Comparison of ENCODE assay signal across 14 mouse cellular contexts in genomic region chr15:103032646-103033575, GRCm38 (mm10). TPM values are rescaled to one million over a fixed set of nuclear protein-coding genes. Genes with fewer than 3 reads are reported as not detected.
A peak's percentile ranks its signal among the peaks of the same experiment; 100 is the strongest.
DNase-seq lines count a peak whose midpoint lies in the region; ATAC-seq and TF ChIP-seq lines count a peak whose summit lies in the region.
"Had no signal": no experiment of that assay in that cellular context is flagged by ENCODE, and none has a peak within 500 bp of the region (broad histone marks: within the 10 kb centered on the region; RNA-seq: fewer than 3 reads in every experiment).

No protein-coding gene starts in this region.

- H3K4me2 ChIP-seq in midbrain, embryonic 11.5 days: no peak overlapping the region

- H3K27ac ChIP-seq in midbrain, embryonic 11.5 days (ENCODE audit: low read depth, low read length): no peak overlapping the region
- no peak overlapping the region for H3K27ac ChIP-seq in midbrain, embryonic 10.5 days (replicated peaks)
- peak overlapping the region; percentile 56; the same call in 1 of the 2 replicates for H3K27ac ChIP-seq in limb, embryonic 10.5 days
- H3K27ac ChIP-seq in heart, adult 2 months: no peak overlapping the region

- no peaks in the 10 kb centered on the region for H3K79me2 ChIP-seq in heart, adult 2 months (replicated peaks; ENCODE audit: control insufficient read depth, insufficient read depth, low read length)

- peaks cover 98% of the 10 kb centered on the region for H3K27me3 ChIP-seq in midbrain, embryonic 11.5 days (ENCODE audit: control insufficient read depth, insufficient read depth, low read length)
- peaks cover 100% of the 10 kb centered on the region for H3K27me3 ChIP-seq in midbrain, embryonic 10.5 days (ENCODE audit: low read depth, poor library complexity, severe bottlenecking)
- peaks cover 99% of the 10 kb centered on the region for H3K27me3 ChIP-seq in limb, embryonic 10.5 days (ENCODE audit: low read depth, poor library complexity, severe bottlenecking)
- peaks cover 30% of the 10 kb centered on the region for H3K27me3 ChIP-seq in heart, adult 2 months (ENCODE audit: control insufficient read depth, insufficient read depth, low read length)

- H3K4me1 ChIP-seq in midbrain, embryonic 11.5 days (ENCODE audit: control insufficient read depth, insufficient read depth, low read length): no peaks in the 10 kb centered on the region
- peaks cover 8% of the 10 kb centered on the region; the same call in 1 of the 2 replicates for H3K4me1 ChIP-seq in midbrain, embryonic 10.5 days
- H3K4me1 ChIP-seq in limb, embryonic 10.5 days: peaks cover 81% of the 10 kb centered on the region
- H3K4me1 ChIP-seq in heart, adult 2 months (ENCODE audit: control insufficient read depth, insufficient read depth, low read length): no peaks in the 10 kb centered on the region

- intact Hi-C loops in heart, adult 2 months (cut with DNase I): no loop called here

- no peaks in the 10 kb centered on the region for H3K36me3 ChIP-seq in midbrain, embryonic 11.5 days (ENCODE audit: control insufficient read depth, insufficient read depth, low read length)
- H3K36me3 ChIP-seq in midbrain, embryonic 10.5 days: no peaks in the 10 kb centered on the region
- no peaks in the 10 kb centered on the region for H3K36me3 ChIP-seq in limb, embryonic 10.5 days
- H3K36me3 ChIP-seq in heart, adult 2 months (ENCODE audit: control insufficient read depth, insufficient read depth, low read length): no peaks in the 10 kb centered on the region

- no peak overlapping the region for H3K9ac ChIP-seq in midbrain, embryonic 11.5 days (ENCODE audit: low read length)
- H3K9ac ChIP-seq in heart, adult 2 months (ENCODE audit: low read depth, low read length): no peak overlapping the region

- WGBS in midbrain, embryonic 11.5 days: 1% methylated on average over 26 of the region's 26 CpGs
- WGBS in midbrain, embryonic 10.5 days: under 1% methylated on average over 26 of the region's 26 CpGs
- WGBS in limb, embryonic 10.5 days: under 1% methylated on average over 26 of the region's 26 CpGs
- 3% methylated on average over 26 of the region's 26 CpGs for WGBS in heart, adult 2 months

- no peaks in the 10 kb centered on the region for H3K9me3 ChIP-seq in midbrain, embryonic 11.5 days (ENCODE audit: control insufficient read depth, low read length)
- no peaks in the 10 kb centered on the region for H3K9me3 ChIP-seq in midbrain, embryonic 10.5 days (replicated peaks)
- H3K9me3 ChIP-seq in limb, embryonic 10.5 days (replicated peaks): no peaks in the 10 kb centered on the region

- no peak for ATAC-seq in midbrain, embryonic 11.5 days (ENCODE audit: low FRiP score)

- TF ChIP-seq POLR2A in heart, adult 2 months (IDR thresholded peaks at IDR 0.05; ENCODE audit: insufficient read depth, low read depth, low read length): no peak

- TF ChIP-seq CTCF in heart, adult 2 months (IDR thresholded peaks at IDR 0.05): no peak

- TF ChIP-seq EP300 in heart, adult 2 months (IDR thresholded peaks at IDR 0.05; ENCODE audit: insufficient read depth, low read depth, low read length): no peak

- no peak overlapping the region for H3K4me3 ChIP-seq in midbrain, embryonic 11.5 days (ENCODE audit: low read depth, low read length)
- H3K4me3 ChIP-seq in midbrain, embryonic 10.5 days: no peak overlapping the region
- peak overlapping the region; percentile 18 for H3K4me3 ChIP-seq in limb, embryonic 10.5 days
- H3K4me3 ChIP-seq in heart, adult 2 months: no peak overlapping the region

- peak; percentile 36 to 64 for DNase-seq in adrenal gland, adult (ENCODE audit: inconsistent age in 2 of 2, low spot score in 1 of 2)
- no peak for DNase-seq in adrenal gland, adult 8-10 months
- DNase-seq in midbrain, embryonic 11.5 days (ENCODE audit: low spot score, missing footprints): peak; percentile 89
- no peak for DNase-seq in midbrain, embryonic 10.5 days (ENCODE audit: low spot score)
- peak; percentile 71 for DNase-seq in limb, embryonic 10.5 days (ENCODE audit: low spot score)
- DNase-seq in gastrocnemius, postnatal 10 days: no peak
- DNase-seq in spleen, adult 12 weeks (ENCODE audit: low spot score): no peak
- DNase-seq in heart, adult 2 months: no peak
- DNase-seq: cerebellum, adult 9-10 months; right cerebral cortex, postnatal 4 days; thymus, adult 18-20 months had no signal

RNA-seq across cellular contexts. Expression of gene Hoxc4, which starts 14.2 kb away (rescaled TPM):
- total RNA-seq in adrenal gland, adult 8-10 months (2022): 10 to 100 TPM in 2 of 4 experiments, 1 to 10 TPM in 2; 5.0 to 17.9 (median 10.8) TPM
- not detected in 2 replicates for polyA plus RNA-seq in midbrain, embryonic 11.5 days (2014; fragmentation: Nextera tagmentation; extraction: Ambion mirVana)
- polyA plus RNA-seq in midbrain, embryonic 10.5 days (2016; fragmentation: Nextera tagmentation; extraction: Ambion mirVana): not detected in 2 replicates
- 9.1 and 9.8 TPM in 2 replicates for polyA plus RNA-seq in limb, embryonic 10.5 days (2016; fragmentation: Nextera tagmentation; extraction: Ambion mirVana)
- total RNA-seq in gastrocnemius, postnatal 10 days (2021): 1 to 10 TPM; 5.3 to 6.3 TPM
- total RNA-seq in heart, adult 2 months (2021): not detected
- polyA plus RNA-seq in heart, adult 2 months (2012; rRNA removed): 0.10 TPM in 1 of 2 replicates, not detected in the other
- total RNA-seq: layer of hippocampus, postnatal 25 days; liver, adult 2 months had no signal
- polyA plus RNA-seq: liver, adult 2 months had no signal

RNA-seq across cellular contexts. Expression of gene Hoxc6, which starts 34.9 kb away (rescaled TPM):
- 10 to 100 TPM; 52.9 to 79.0 (median 59.6) TPM for total RNA-seq in adrenal gland, adult 8-10 months (2022)
- not detected in 2 replicates for polyA plus RNA-seq in midbrain, embryonic 11.5 days (2014; fragmentation: Nextera tagmentation; extraction: Ambion mirVana)
- not detected in 2 replicates for polyA plus RNA-seq in midbrain, embryonic 10.5 days (2016; fragmentation: Nextera tagmentation; extraction: Ambion mirVana)
- 10.1 and 10.2 TPM in 2 replicates for polyA plus RNA-seq in limb, embryonic 10.5 days (2016; fragmentation: Nextera tagmentation; extraction: Ambion mirVana)
- total RNA-seq in gastrocnemius, postnatal 10 days (2021): 10 to 100 TPM in 1 of 2 experiments, 1 to 10 TPM in 1; 5.1 to 10.0 TPM
- total RNA-seq in heart, adult 2 months (2021): not detected
- not detected in 2 replicates for polyA plus RNA-seq in heart, adult 2 months (2012; rRNA removed)
- total RNA-seq: hematopoietic stem cell, adult 5-6 weeks; layer of hippocampus, postnatal 25 days; liver, adult 2 months had no signal
- polyA plus RNA-seq: liver, adult 2 months had no signal

RNA-seq across cellular contexts. Expression of gene Hoxc8, which starts 42.5 kb away (rescaled TPM):
- total RNA-seq in adrenal gland, adult 8-10 months (2022): 10 to 100 TPM; 30.1 to 35.8 (median 32.2) TPM
- polyA plus RNA-seq in midbrain, embryonic 11.5 days (2014; fragmentation: Nextera tagmentation; extraction: Ambion mirVana): not detected in 2 replicates
- not detected in 2 replicates for polyA plus RNA-seq in midbrain, embryonic 10.5 days (2016; fragmentation: Nextera tagmentation; extraction: Ambion mirVana)
- 5.1 and 6.0 TPM in 2 replicates for polyA plus RNA-seq in limb, embryonic 10.5 days (2016; fragmentation: Nextera tagmentation; extraction: Ambion mirVana)
- 1 to 10 TPM; 1.8 to 2.8 TPM for total RNA-seq in gastrocnemius, postnatal 10 days (2021)
- not detected for total RNA-seq in heart, adult 2 months (2021)
- not detected in 2 replicates for polyA plus RNA-seq in heart, adult 2 months (2012; rRNA removed)
- total RNA-seq: hematopoietic stem cell, adult 5-6 weeks; layer of hippocampus, postnatal 25 days; liver, adult 2 months had no signal
- polyA plus RNA-seq: liver, adult 2 months had no signal

RNA-seq across cellular contexts. Expression of gene Hoxc9, which starts 56.7 kb away (rescaled TPM):
- total RNA-seq in adrenal gland, adult 8-10 months (2022): under 1 TPM; 0.52 to 0.99 (median 0.83) TPM
- not detected in 2 replicates for polyA plus RNA-seq in midbrain, embryonic 11.5 days (2014; fragmentation: Nextera tagmentation; extraction: Ambion mirVana)
- polyA plus RNA-seq in midbrain, embryonic 10.5 days (2016; fragmentation: Nextera tagmentation; extraction: Ambion mirVana): not detected in 2 replicates
- polyA plus RNA-seq in limb, embryonic 10.5 days (2016; fragmentation: Nextera tagmentation; extraction: Ambion mirVana): 4.4 and 6.9 TPM in 2 replicates
- 1 to 10 TPM; 6.5 to 8.2 TPM for total RNA-seq in gastrocnemius, postnatal 10 days (2021)
- total RNA-seq in heart, adult 2 months (2021): not detected
- not detected in 2 replicates for polyA plus RNA-seq in heart, adult 2 months (2012; rRNA removed)
- total RNA-seq: hematopoietic stem cell, adult 5-6 weeks; layer of hippocampus, postnatal 25 days; liver, adult 2 months had no signal
- polyA plus RNA-seq: liver, adult 2 months had no signal

Comparison
In these comparisons a context has a peak if more than half of its experiments do, and no peak if none do; other contexts are left out.
1. DNase-seq: peak in adrenal gland, adult (2 of 2), midbrain, embryonic 11.5 days (single experiment) and limb, embryonic 10.5 days (single experiment); none in adrenal gland, adult 8-10 months (single experiment), midbrain, embryonic 10.5 days (single experiment), gastrocnemius, postnatal 10 days (single experiment), spleen, adult 12 weeks (single experiment) and heart, adult 2 months (0 of 2).
2. RNA of gene Hoxc6, which starts 34.9 kb away (polyA plus RNA-seq): 10.1 to 10.2 TPM in limb, embryonic 10.5 days; not detected in heart, adult 2 months, not detected in midbrain, embryonic 11.5 days and not detected in midbrain, embryonic 10.5 days; every median in the first group is over 10 times any median in the second.